Mouse (Mus musculus): Measurements from ENCODE around the gene Otof.

Gene Otof

GRCm38 (mm10) chr5:30340815-30341214 lies 120.9 kb downstream of the Otof start:
- no peak for DNase-seq

Data from thymus, postnatal 25 days (tissue).